Mouse (Mus musculus) kidney, adult 2 months (tissue): ENCODE results near the gene Txnrd2.

Experiments
- CTCF ChIP-seq: fragments of 200-500 bp; conservative IDR thresholded peaks from 2 replicates; pipeline ENCODE4 v1.5.1; 2011; ENCODE audit warnings: low read depth, mild to moderate bottlenecking, control low read depth, low read length, moderate library complexity, mixed read lengths; ENCODE audit not compliant: insufficient read depth, insufficient read length
- POLR2A ChIP-seq: fragments of 200-500 bp; IDR thresholded peaks from one replicate; pipeline ENCODE4 v1.6.1; 2011; ENCODE audit warnings: low read depth, low read length, control low read depth

- TF ChIP-seq CTCF (no peak), POLR2A (no peak)
Observed at GRCm38 (mm10) chr16:18379338-18380001, 46.7 kb upstream of the Txnrd2 start.
